Mouse (Mus musculus): ENCODE data around the gene Atp9a.

- no peak for TF ChIP-seq POLR2A (IDR thresholded peaks at IDR 0.05; ENCODE audit: control insufficient read depth, extremely low read depth, insufficient read depth, low read length, poor library complexity)
- TF ChIP-seq CTCF (IDR thresholded peaks at IDR 0.05; ENCODE audit: borderline replicate concordance, control insufficient read depth, extremely low read depth, insufficient read depth, low read length, poor library complexity): no peak
Measured at GRCm38 (mm10) chr2:168626385-168626784, 115.8 kb downstream of the Atp9a start.

All from thymus, adult 2 months (tissue).